Mouse (Mus musculus): ENCODE measurements around the gene Aven. TPM values are rescaled to one million over a fixed set of nuclear protein-coding genes. Genes with fewer than 3 reads are reported as not detected.

Aven gene
- polyA plus RNA-seq, 1 experiment from 2014 or later, result 6.2 TPM

- Histone ChIP-seq H3K4me2 (no peak overlapping the region), H3K27me3 (replicated peaks) (no peaks in the 10 kb centered on the region), H3K27ac (replicated peaks) (no peak overlapping the region), H3K4me3 (no peak overlapping the region), H3K4me1 (no peaks in the 10 kb centered on the region), H3K9me3 (no peaks in the 10 kb centered on the region), H3K36me3 (no peaks in the 10 kb centered on the region), H3K9ac (no peak overlapping the region)
- WGBS, result 60% methylated on average over 1 of the region's 1 CpGs
- no peak for ATAC-seq (ENCODE audit: extremely low read depth, insufficient number of reproducible peaks, low FRiP score, low TSS enrichment)
Measured at GRCm38 (mm10) chr2:112677246-112677645, 184.5 kb downstream of the Aven start.

GRCm38 (mm10) chr2:112681817-112682216 is 189.1 kb downstream of the Aven start:
- no peak overlapping the region for H3K4me2 ChIP-seq
- ATAC-seq (ENCODE audit: extremely low read depth, insufficient number of reproducible peaks, low FRiP score, low TSS enrichment), result no peak
- WGBS, result 57% methylated on average over 5 of the region's 5 CpGs

More at GRCm38 (mm10) chr2:112681817-112682216, 189.1 kb downstream of the Aven start:
- Histone ChIP-seq H3K27ac (replicated peaks) (no peak overlapping the region), H3K36me3 (no peaks in the 10 kb centered on the region), H3K9ac (no peak overlapping the region), H3K27me3 (replicated peaks) (no peaks in the 10 kb centered on the region), H3K9me3 (no peaks in the 10 kb centered on the region), H3K4me3 (no peak overlapping the region), H3K4me1 (no peaks in the 10 kb centered on the region)

Small RNA genes lying within 50 kb of the gene (microRNA-seq; reads per million reads assigned to microRNA genes)
- not detected for gene Gm44374

Other genes with a start within 250 kb of the Aven start
- gene Nutm1, start 233.7 kb upstream of the Aven start, polyA plus RNA-seq (2015; fragmentation: Nextera tagmentation; extraction: Ambion mirVana), result 0.04 and 0.05 TPM in 2 replicates
- 155 and 186 TPM in 2 replicates for gene Nop10, start 231.0 kb upstream of the Aven start, polyA plus RNA-seq (2015; fragmentation: Nextera tagmentation; extraction: Ambion mirVana)
- gene Slc12a6, start 227.1 kb upstream of the Aven start, polyA plus RNA-seq (2015; fragmentation: Nextera tagmentation; extraction: Ambion mirVana), result 8.4 and 9.5 TPM in 2 replicates
- not detected in 2 replicates for gene Gm21985, start 226.7 kb upstream of the Aven start, polyA plus RNA-seq (2015; fragmentation: Nextera tagmentation; extraction: Ambion mirVana)
- 96.8 and 109 TPM in 2 replicates for gene Emc4, start 124.9 kb upstream of the Aven start, polyA plus RNA-seq (2015; fragmentation: Nextera tagmentation; extraction: Ambion mirVana)
- 22.0 and 22.3 TPM in 2 replicates for gene Katnbl1, start 113.8 kb upstream of the Aven start, polyA plus RNA-seq (2015; fragmentation: Nextera tagmentation; extraction: Ambion mirVana)
- gene Emc7, start 38.0 kb upstream of the Aven start, polyA plus RNA-seq (2015; fragmentation: Nextera tagmentation; extraction: Ambion mirVana), result 17.5 and 19.3 TPM in 2 replicates
- not detected in 2 replicates for gene Chrm5, start 12.2 kb upstream of the Aven start, polyA plus RNA-seq (2015; fragmentation: Nextera tagmentation; extraction: Ambion mirVana)

Data from heart, embryonic 13.5 days (tissue).